In the genomic region with DNA sequence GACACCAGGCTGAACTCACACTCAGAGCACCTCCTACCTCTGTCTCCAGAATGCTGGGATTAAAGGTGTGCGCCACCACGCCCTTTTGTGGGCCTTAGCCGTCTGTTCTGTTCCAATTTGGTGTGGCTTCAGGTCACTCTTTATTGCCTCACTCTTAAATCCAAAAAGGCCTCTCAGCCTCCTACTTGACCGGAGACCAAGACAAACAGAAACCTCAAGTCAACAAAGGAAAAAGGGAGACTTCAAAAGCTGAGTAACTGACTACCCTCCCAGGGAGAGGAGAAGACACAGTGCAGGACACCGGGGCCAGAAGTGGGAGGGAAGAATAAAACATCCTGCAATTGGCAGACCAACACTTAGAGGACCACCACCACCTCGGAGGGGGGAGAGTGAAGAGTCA, we compare ENCODE assay signal across 15 mouse cellular contexts. TPM values are rescaled to one million over a fixed set of nuclear protein-coding genes. Genes with fewer than 3 reads are reported as not detected.
A peak's percentile ranks its signal among the peaks of the same experiment; 100 is the strongest.
DNase-seq lines count a peak whose midpoint lies in the region; ATAC-seq and TF ChIP-seq lines count a peak whose summit lies in the region.
"Had no signal": no experiment of that assay in that cellular context is flagged by ENCODE, and none has a peak within 500 bp of the region (broad histone marks: within the 10 kb centered on the region; RNA-seq: fewer than 3 reads in every experiment).

No protein-coding gene starts in this region.

- H3K9me3 ChIP-seq in heart, embryonic 10.5 days: no peaks in the 10 kb centered on the region
- H3K9me3 ChIP-seq in kidney, postnatal 0 days (replicated peaks; ENCODE audit: low read length): no peaks in the 10 kb centered on the region
- H3K9me3 ChIP-seq: limb, embryonic 13.5 days; neural tube, embryonic 13.5 days had no signal

- TF ChIP-seq CTCF in heart, adult 2 months (IDR thresholded peaks at IDR 0.05): no peak
- TF ChIP-seq CTCF in kidney, postnatal 0 days (IDR thresholded peaks at IDR 0.05; ENCODE audit: low read depth): no peak
- no peak for TF ChIP-seq CTCF in small intestine, adult 2 months (IDR thresholded peaks at IDR 0.05; ENCODE audit: extremely low read depth, insufficient read length, insufficient replicate concordance, low read depth, low read length)

- H3K79me2 ChIP-seq in heart, adult 2 months (replicated peaks; ENCODE audit: control insufficient read depth, insufficient read depth, low read length): no peaks in the 10 kb centered on the region

- peak overlapping the region; percentile 49 for H3K27ac ChIP-seq in heart, adult 2 months
- H3K27ac ChIP-seq in heart, embryonic 10.5 days: no peak overlapping the region
- H3K27ac ChIP-seq in kidney, postnatal 0 days: peak overlapping the region; percentile 57
- peak overlapping the region; percentile 13; the same call in 1 of the 2 replicates for H3K27ac ChIP-seq in small intestine, adult 2 months (ENCODE audit: insufficient read depth, low read depth, low read length)
- H3K27ac ChIP-seq: left cerebral cortex, adult 2 months; limb, embryonic 13.5 days; neural tube, embryonic 13.5 days had no signal

- no peak for DNase-seq in heart, adult 2 months
- no peak for DNase-seq in heart, embryonic 10.5 days (ENCODE audit: low spot score)
- DNase-seq in kidney, postnatal 0 days (ENCODE audit: low spot score): peak; percentile 45
- no peak for DNase-seq in kidney, adult 18-20 months
- DNase-seq in large intestine, adult 2 months (ENCODE audit: low read depth, low spot score): peak; percentile 47
- no peak for DNase-seq in testis, postnatal 10 days (ENCODE audit: low spot score)
- DNase-seq in gastrocnemius, postnatal 4 days (ENCODE audit: low spot score in 2 of 2): no peak
- DNase-seq: cerebellum, adult 8-10 months; thymus, adult 18-20 months had no signal

- H3K4me1 ChIP-seq in heart, adult 2 months (ENCODE audit: control insufficient read depth, insufficient read depth, low read length): no peaks in the 10 kb centered on the region; the same call in 1 of the 2 replicates
- 0 out of 2 replicates have a peak, but pooled peaks cover 3% of the 10 kb centered on the region for H3K4me1 ChIP-seq in heart, embryonic 10.5 days
- H3K4me1 ChIP-seq in kidney, postnatal 0 days (replicated peaks; ENCODE audit: insufficient read depth, low read length): no peaks in the 10 kb centered on the region
- H3K4me1 ChIP-seq in small intestine, adult 2 months (ENCODE audit: control insufficient read depth, insufficient read depth, insufficient read length, low read length): peaks cover 10% of the 10 kb centered on the region; the same call in 1 of the 2 replicates
- H3K4me1 ChIP-seq: limb, embryonic 13.5 days; neural tube, embryonic 13.5 days had no signal

- H3K27me3 ChIP-seq in heart, adult 2 months (ENCODE audit: control insufficient read depth, insufficient read depth, low read length): no peaks in the 10 kb centered on the region
- no peaks in the 10 kb centered on the region for H3K27me3 ChIP-seq in heart, embryonic 10.5 days (ENCODE audit: insufficient read depth, poor library complexity, severe bottlenecking)
- H3K27me3 ChIP-seq in kidney, postnatal 0 days (ENCODE audit: insufficient read depth, low read length): no peaks in the 10 kb centered on the region
- no peaks in the 10 kb centered on the region for H3K27me3 ChIP-seq in small intestine, adult 2 months (ENCODE audit: control insufficient read depth, insufficient read depth, low read length)
- H3K27me3 ChIP-seq: limb, embryonic 13.5 days; neural tube, embryonic 13.5 days had no signal

- no peak overlapping the region for H3K4me3 ChIP-seq in heart, adult 2 months
- H3K4me3 ChIP-seq in heart, embryonic 10.5 days: no peak overlapping the region
- H3K4me3 ChIP-seq in kidney, postnatal 0 days (replicated peaks; ENCODE audit: low read depth, low read length): no peak overlapping the region
- H3K4me3 ChIP-seq in small intestine, adult 2 months (ENCODE audit: low read depth, low read length): peak overlapping the region; percentile 18
- H3K4me3 ChIP-seq: left cerebral cortex, adult 2 months; limb, embryonic 13.5 days; neural tube, embryonic 13.5 days had no signal

- intact Hi-C loops in heart, adult 2 months (cut with DNase I): no loop called here

- 59% methylated on average over 6 of the region's 6 CpGs for WGBS in heart, adult 2 months
- WGBS in heart, embryonic 10.5 days: 71% methylated on average over 6 of the region's 6 CpGs
- WGBS in kidney, postnatal 0 days: 35% methylated on average over 6 of the region's 6 CpGs
- WGBS in large intestine, adult 2 months: 15% methylated on average over 6 of the region's 6 CpGs
- 46% methylated on average over 6 of the region's 6 CpGs for WGBS in small intestine, adult 2 months

- H3K4me2 ChIP-seq in kidney, postnatal 0 days (ENCODE audit: low read length): no peak overlapping the region
- H3K4me2 ChIP-seq: limb, embryonic 13.5 days; neural tube, embryonic 13.5 days had no signal

- ATAC-seq in kidney, postnatal 0 days (replicated peaks; ENCODE audit: low FRiP score, low read depth): no peak

- no peak for TF ChIP-seq EP300 in heart, adult 2 months (IDR thresholded peaks at IDR 0.05; ENCODE audit: insufficient read depth, low read depth, low read length)

- no peaks in the 10 kb centered on the region for H3K36me3 ChIP-seq in heart, adult 2 months (ENCODE audit: control insufficient read depth, insufficient read depth, low read length)
- no peaks in the 10 kb centered on the region for H3K36me3 ChIP-seq in heart, embryonic 10.5 days
- peaks cover 12% of the 10 kb centered on the region; the same call in 1 of the 2 replicates for H3K36me3 ChIP-seq in kidney, postnatal 0 days (ENCODE audit: insufficient read depth, low read length)
- peaks cover 74% of the 10 kb centered on the region for H3K36me3 ChIP-seq in small intestine, adult 2 months (ENCODE audit: control insufficient read depth, insufficient read depth, low read length)
- H3K36me3 ChIP-seq: neural tube, embryonic 13.5 days had no signal

- H3K9ac ChIP-seq in heart, adult 2 months (ENCODE audit: low read depth, low read length): no peak overlapping the region
- no peak overlapping the region for H3K9ac ChIP-seq in kidney, postnatal 0 days (ENCODE audit: low read depth, low read length)
- H3K9ac ChIP-seq: limb, embryonic 13.5 days; neural tube, embryonic 13.5 days had no signal

- no peak for TF ChIP-seq POLR2A in heart, adult 2 months (IDR thresholded peaks at IDR 0.05; ENCODE audit: insufficient read depth, low read depth, low read length)
- no peak for TF ChIP-seq POLR2A in small intestine, adult 2 months (IDR thresholded peaks at IDR 0.05; ENCODE audit: low read depth, low read length)

RNA-seq across cellular contexts. Expression of a gene that starts 20.6 kb away (rescaled TPM):
- total RNA-seq in heart, adult 2 months (2021): under 1 TPM in 1 of 2 experiments, not detected in 1; 0.13 TPM
- polyA plus RNA-seq in heart, adult 2 months (2012; rRNA removed): 0.06 and 0.12 TPM in 2 replicates
- polyA plus RNA-seq in heart, embryonic 10.5 days (2016; fragmentation: Nextera tagmentation; extraction: Ambion mirVana): 0.21 and 0.48 TPM in 2 replicates
- 0.45 and 0.48 TPM in 2 replicates for polyA plus RNA-seq in kidney, postnatal 0 days (2015; fragmentation: Nextera tagmentation; extraction: Ambion mirVana)
- 0.35 and 0.64 TPM in 2 replicates for polyA plus RNA-seq in large intestine, adult 2 months (2012; rRNA removed)
- polyA plus RNA-seq in small intestine, adult 2 months (2012; rRNA removed): 0.33 TPM in 2 replicates
- total RNA-seq in gastrocnemius, postnatal 4 days (2021): under 1 TPM; 0.18 to 0.37 TPM
- total RNA-seq: hematopoietic stem cell, adult 5-6 weeks had no signal

RNA-seq across cellular contexts. Expression of a gene that starts 29.7 kb away (rescaled TPM):
- 10 to 100 TPM in 1 of 2 experiments, 1 to 10 TPM in 1; 8.4 to 12.9 TPM for total RNA-seq in heart, adult 2 months (2021)
- 18.5 and 30.6 TPM in 2 replicates for polyA plus RNA-seq in heart, adult 2 months (2012; rRNA removed)
- polyA plus RNA-seq in heart, embryonic 10.5 days (2016; fragmentation: Nextera tagmentation; extraction: Ambion mirVana): 6.8 and 8.3 TPM in 2 replicates
- polyA plus RNA-seq in kidney, postnatal 0 days (2015; fragmentation: Nextera tagmentation; extraction: Ambion mirVana): 265 and 334 TPM in 2 replicates
- polyA plus RNA-seq in large intestine, adult 2 months (2012; rRNA removed): 4,692 and 5,417 TPM in 2 replicates
- 1,432 and 7,549 TPM in 2 replicates for polyA plus RNA-seq in small intestine, adult 2 months (2012; rRNA removed)
- 10 to 100 TPM; 26.4 to 28.8 TPM for total RNA-seq in gastrocnemius, postnatal 4 days (2021)

RNA-seq across cellular contexts. Expression of a gene that starts 37.6 kb away (rescaled TPM):
- total RNA-seq in heart, adult 2 months (2021): not detected
- not detected in 2 replicates for polyA plus RNA-seq in heart, adult 2 months (2012; rRNA removed)
- 0.16 and 0.30 TPM in 2 replicates for polyA plus RNA-seq in heart, embryonic 10.5 days (2016; fragmentation: Nextera tagmentation; extraction: Ambion mirVana)
- 0.09 TPM in 1 of 2 replicates, not detected in the other for polyA plus RNA-seq in kidney, postnatal 0 days (2015; fragmentation: Nextera tagmentation; extraction: Ambion mirVana)
- polyA plus RNA-seq in large intestine, adult 2 months (2012; rRNA removed): 0.69 and 0.85 TPM in 2 replicates
- 0.28 and 1.2 TPM in 2 replicates for polyA plus RNA-seq in small intestine, adult 2 months (2012; rRNA removed)
- not detected for total RNA-seq in gastrocnemius, postnatal 4 days (2021)
- total RNA-seq: adrenal gland, adult 18-20 months; hematopoietic stem cell, adult 5-6 weeks had no signal
- polyA plus RNA-seq: limb, embryonic 13.5 days; neural tube, embryonic 13.5 days had no signal

Comparison
In these comparisons a context has a peak if more than half of its experiments do, and no peak if none do; other contexts are left out.
1. DNase-seq: peak in kidney, postnatal 0 days (single experiment) and large intestine, adult 2 months (single experiment); none in heart, adult 2 months (0 of 2), heart, embryonic 10.5 days (single experiment), kidney, adult 18-20 months (single experiment), testis, postnatal 10 days (single experiment) and gastrocnemius, postnatal 4 days (0 of 2).